Mouse (Mus musculus) heart, adult 2 months (tissue): ENCODE data around the gene Sdcbp2. TPM values are rescaled to one million over a fixed set of nuclear protein-coding genes. Genes with fewer than 3 reads are reported as not detected.

Experiments used
- DNase-seq, 2 experiments: peaks; one replicate each; pipeline ENCODE4 v3.0.0; 2021
- H3K27ac ChIP-seq: fragments of 200-600 bp; 2 replicates; pipeline ENCODE4 v1.8.1; 2022
- H3K27me3 ChIP-seq: fragments of 200-500 bp; 2 replicates; pipeline ENCODE4 v1.6.1; 2012; ENCODE audit warnings: mild to moderate bottlenecking, low read length, inconsistent platforms, mixed read lengths; ENCODE audit not compliant: control insufficient read depth, insufficient read depth
- H3K36me3 ChIP-seq: fragments of 200-500 bp; 2 replicates; pipeline ENCODE4 v1.6.1; 2012; ENCODE audit warnings: low read length, inconsistent platforms; ENCODE audit not compliant: control insufficient read depth, insufficient read depth
- H3K4me1 ChIP-seq: fragments of 200-500 bp; 2 replicates; pipeline ENCODE4 v1.6.1; 2011; ENCODE audit warnings: low read length; ENCODE audit not compliant: control insufficient read depth, insufficient read depth
- H3K4me3 ChIP-seq: fragments of 200-600 bp; 2 replicates; pipeline ENCODE4 v1.8.1; 2022
- H3K79me2 ChIP-seq: fragments of 200-500 bp; replicated peaks from 2 replicates; pipeline ENCODE4 v1.6.1; 2012; ENCODE audit warnings: mild to moderate bottlenecking, inconsistent platforms, low read length, moderate library complexity, mixed read lengths; ENCODE audit not compliant: control insufficient read depth, insufficient read depth
- H3K9ac ChIP-seq: fragments of 200-500 bp; 2 replicates; pipeline ENCODE4 v1.6.1; 2012; ENCODE audit warnings: low read depth, mild to moderate bottlenecking, control low read depth, inconsistent platforms, low read length, mixed read lengths
- CTCF ChIP-seq: fragments of 200-600 bp; IDR thresholded peaks from 2 replicates; pipeline ENCODE4 v1.8.1; 2022; ENCODE audit warnings: antibody characterized with exemption, mild to moderate bottlenecking, moderate library complexity
- EP300 ChIP-seq: fragments of 200-500 bp; IDR thresholded peaks from 2 replicates; pipeline ENCODE4 v1.6.1; 2011; ENCODE audit warnings: low read depth, low read length, control low read depth; ENCODE audit not compliant: insufficient read depth
- POLR2A ChIP-seq: fragments of 200-500 bp; IDR thresholded peaks from 2 replicates; pipeline ENCODE4 v1.6.1; 2011; ENCODE audit warnings: mild to moderate bottlenecking, low read depth, low read length, control low read depth; ENCODE audit not compliant: insufficient read depth
- WGBS: fragments of 180-500 bp; shearing (Covaris S2); methylation state at CpG from one replicate; pipeline ENCODE4 v1.1.7; 2018; 5-methylcytosine and 5-hydroxymethylcytosine counted together
- intact Hi-C: fragments of 180-260 bp; cut with DNase I; formaldehyde crosslinking; loops from one replicate; pipeline ENCODE4 v1.15.1; 2025
- polyA plus RNA-seq: library from polyadenylated mRNA; depleted of rRNA; stranded (reverse); fragments of >200 nt; gene quantifications from 2 replicates; pipeline ENCODE4 v1.2.3, GENCODE M21; 2012
- total RNA-seq, 2 experiments: library from RNA; stranded (reverse); gene quantifications; 2 replicates each; pipeline ENCODE4 v1.2.3; 2021

Sdcbp2 gene
- total and polyA plus RNA-seq, 3 experiments = 1.9 to 2.4 (median 2.2) TPM

DNA sequence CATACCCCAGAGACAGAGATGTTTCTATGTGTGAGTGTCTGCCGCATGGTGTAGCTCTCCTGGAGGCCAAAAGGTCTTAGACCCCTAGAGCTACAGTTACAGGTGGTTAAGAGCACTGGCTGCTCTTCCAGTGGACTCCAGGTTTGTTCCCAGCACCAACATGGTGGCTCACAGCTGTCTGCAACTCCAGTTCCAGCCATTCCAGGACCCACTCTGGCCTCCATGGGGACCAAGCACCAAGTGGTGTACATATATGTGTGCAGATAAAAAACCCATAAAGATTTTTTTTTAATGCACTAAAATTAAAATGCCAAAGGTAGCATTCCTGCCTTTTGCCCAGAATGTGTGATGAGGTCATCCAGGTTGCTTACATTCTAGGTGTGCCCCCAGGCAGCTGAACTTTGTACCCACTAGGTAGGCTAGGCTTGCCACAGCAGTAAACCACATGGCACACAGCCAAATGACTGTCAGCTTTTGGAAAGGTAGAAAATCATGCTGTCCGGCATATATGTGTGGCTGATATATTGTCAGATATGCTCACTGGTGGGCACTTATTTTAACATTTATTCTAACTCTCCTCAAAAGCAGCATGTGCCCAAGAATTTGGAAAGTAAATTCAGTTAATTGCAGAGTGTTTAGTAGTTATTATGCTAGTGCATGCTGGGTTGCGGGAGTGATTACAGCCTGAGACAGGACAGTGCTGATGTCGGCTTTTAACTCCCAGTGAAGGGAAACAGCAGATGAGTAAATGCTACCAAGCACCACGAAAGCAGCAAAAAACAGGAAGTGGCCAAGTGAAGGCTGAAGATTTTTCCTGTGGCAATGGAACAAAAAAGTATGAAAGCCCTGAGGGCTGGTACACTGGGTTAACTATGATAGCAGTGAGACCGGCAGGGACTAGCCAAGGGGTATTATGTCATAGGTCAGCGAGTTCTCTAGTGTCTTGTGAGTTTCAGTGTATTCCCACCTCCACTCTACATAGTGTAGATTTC, 9.2 kb upstream of the Sdcbp2 start:
- TF ChIP-seq CTCF (no peak), POLR2A (no peak), EP300 (no peak)

DNA sequence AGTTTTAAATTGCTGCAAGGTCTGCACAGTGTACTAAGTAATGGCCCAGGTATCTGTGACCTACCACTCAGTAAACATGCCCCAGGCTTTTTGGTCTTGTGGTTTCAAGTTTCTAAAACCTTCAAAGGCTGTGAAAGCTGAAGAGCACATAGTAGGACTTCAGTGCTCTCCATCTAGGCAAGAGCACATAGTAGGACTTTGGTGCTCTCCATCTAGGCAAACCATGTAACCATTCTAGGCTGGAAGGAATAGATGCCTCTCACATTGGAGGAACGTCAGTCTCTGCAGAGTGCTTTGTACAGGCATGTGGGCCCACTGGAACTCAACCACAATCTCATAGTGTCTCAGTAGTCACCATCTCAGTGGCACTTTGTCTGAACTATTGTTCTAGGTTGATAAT, 8.4 kb upstream of the Sdcbp2 start:
- no peak overlapping the region for H3K27ac ChIP-seq
- no peak overlapping the region for H3K4me3 ChIP-seq
- peaks cover 5% of the 10 kb centered on the region for H3K36me3 ChIP-seq
- TF ChIP-seq POLR2A (no peak), CTCF (no peak), EP300 (no peak)
- H3K4me1 ChIP-seq = no peaks in the 10 kb centered on the region
- no peaks in the 10 kb centered on the region for H3K79me2 ChIP-seq
- intact Hi-C loops = no loop called here
- 90% methylated on average over 1 of the region's 1 CpGs for WGBS
- DNase-seq = no peak
- no peaks in the 10 kb centered on the region for H3K27me3 ChIP-seq
- no peak overlapping the region for H3K9ac ChIP-seq

More for the DNA sequence above, 9.2 kb upstream of the Sdcbp2 start:
- Histone ChIP-seq H3K27ac (no peak overlapping the region), H3K4me1 (no peaks in the 10 kb centered on the region), H3K79me2 (no peaks in the 10 kb centered on the region), H3K36me3 (peaks cover 5% of the 10 kb centered on the region), H3K9ac (no peak overlapping the region), H3K27me3 (no peaks in the 10 kb centered on the region), H3K4me3 (no peak overlapping the region)
- intact Hi-C loops = no loop called here
- 67% methylated on average over 7 of the region's 7 CpGs for WGBS
- DNase-seq = no peak

DNA sequence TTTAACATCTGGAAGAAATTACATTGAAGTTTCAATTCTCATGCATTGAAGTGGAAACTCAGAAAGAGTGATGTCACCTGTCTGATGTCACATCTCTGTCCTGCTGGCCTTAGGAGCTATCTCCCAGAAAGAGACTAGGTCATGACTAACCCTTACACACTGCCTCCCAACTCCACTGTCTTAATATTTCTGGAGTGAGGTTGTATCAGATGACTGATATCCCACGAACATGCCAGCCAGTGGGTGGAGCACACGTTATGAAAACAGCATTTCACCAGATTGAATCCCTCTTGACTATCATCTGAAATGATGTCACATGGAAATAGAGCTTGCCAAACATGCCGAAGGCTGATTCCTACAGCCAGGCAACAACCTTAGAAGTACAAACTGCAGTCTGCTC, 7.4 kb upstream of the Sdcbp2 start:
- no peak for DNase-seq
- WGBS = 17% methylated on average over 3 of the region's 3 CpGs
- Histone ChIP-seq H3K27me3 (no peaks in the 10 kb centered on the region), H3K9ac (no peak overlapping the region), H3K27ac (no peak overlapping the region), H3K4me1 (no peaks in the 10 kb centered on the region), H3K79me2 (no peaks in the 10 kb centered on the region), H3K36me3 (peaks cover 2% of the 10 kb centered on the region), H3K4me3 (no peak overlapping the region)
- no peak for TF ChIP-seq POLR2A
- TF ChIP-seq CTCF = no peak
- no peak for TF ChIP-seq EP300
- intact Hi-C loops = loop anchor here (5.0 kb wide), 1 partner anchor 53 kb away; no protein-coding TSS in a partner anchor

DNA sequence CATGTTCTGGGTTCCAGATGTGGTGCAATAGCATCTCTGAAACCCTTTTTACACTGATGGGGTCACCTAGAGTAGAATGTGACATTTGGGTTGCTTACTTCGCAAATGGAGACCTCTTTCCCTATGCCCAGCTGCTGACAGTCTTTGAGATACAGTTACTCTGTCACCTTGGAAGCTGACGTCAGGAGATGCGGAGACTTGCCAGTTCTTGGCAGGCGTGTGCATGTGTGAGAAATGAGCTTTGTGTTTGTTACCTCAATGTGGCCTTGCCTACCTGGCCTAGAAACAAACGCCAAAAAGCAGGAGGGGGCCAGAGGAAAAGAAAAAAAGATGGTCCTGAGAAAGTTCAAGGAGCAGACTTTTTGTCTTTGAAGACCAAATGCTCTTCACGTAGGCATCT, 5.6 kb upstream of the Sdcbp2 start:
- Histone ChIP-seq H3K36me3 (no peaks in the 10 kb centered on the region; the same call in 1 of the 2 replicates), H3K27ac (no peak overlapping the region), H3K27me3 (no peaks in the 10 kb centered on the region), H3K4me1 (no peaks in the 10 kb centered on the region; the same call in 1 of the 2 replicates), H3K4me3 (no peak overlapping the region), H3K9ac (no peak overlapping the region), H3K79me2 (no peaks in the 10 kb centered on the region)
- intact Hi-C loops = loop anchor here (5.0 kb wide), 1 partner anchor 55 kb away; no protein-coding TSS in a partner anchor
- TF ChIP-seq CTCF (no peak), POLR2A (no peak), EP300 (no peak)
- DNase-seq = no peak
- 75% methylated on average over 6 of the region's 6 CpGs for WGBS

DNA sequence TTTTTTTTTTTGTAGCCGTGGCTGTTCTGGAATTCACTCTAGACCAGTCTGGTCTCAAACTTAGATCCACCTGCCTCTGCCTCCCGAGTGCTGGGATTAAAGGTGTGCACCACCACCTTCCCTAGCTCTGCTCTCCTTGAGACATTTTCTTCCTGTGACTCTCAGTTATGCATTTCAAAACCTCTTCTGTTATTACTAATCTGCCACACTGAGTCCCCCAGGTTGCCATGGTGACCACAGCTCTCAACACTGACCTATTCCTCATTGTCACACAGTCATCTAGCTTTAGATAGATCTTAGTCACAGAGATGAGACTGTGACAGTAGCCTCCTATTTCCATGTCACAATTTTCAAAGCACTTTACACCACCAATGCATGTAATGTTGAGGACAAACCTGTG, 3.0 kb upstream of the Sdcbp2 start:
- H3K27ac ChIP-seq = no peak overlapping the region
- H3K4me3 ChIP-seq = no peak overlapping the region
- H3K79me2 ChIP-seq = no peaks in the 10 kb centered on the region
- H3K4me1 ChIP-seq = no peaks in the 10 kb centered on the region; the same call in 1 of the 2 replicates
- H3K36me3 ChIP-seq = no peaks in the 10 kb centered on the region; the same call in 1 of the 2 replicates
- TF ChIP-seq POLR2A = no peak
- TF ChIP-seq CTCF = no peak
- TF ChIP-seq EP300 = no peak
- no peak overlapping the region for H3K9ac ChIP-seq
- intact Hi-C loops = loop anchor here (2.0 to 5.0 kb wide), 2 partner anchors 19 to 57 kb away; no protein-coding TSS in a partner anchor
- no peaks in the 10 kb centered on the region for H3K27me3 ChIP-seq
- peak in 1 of 2 experiments; percentile 10 for DNase-seq
- 75% methylated on average over 2 of the region's 2 CpGs for WGBS

DNA sequence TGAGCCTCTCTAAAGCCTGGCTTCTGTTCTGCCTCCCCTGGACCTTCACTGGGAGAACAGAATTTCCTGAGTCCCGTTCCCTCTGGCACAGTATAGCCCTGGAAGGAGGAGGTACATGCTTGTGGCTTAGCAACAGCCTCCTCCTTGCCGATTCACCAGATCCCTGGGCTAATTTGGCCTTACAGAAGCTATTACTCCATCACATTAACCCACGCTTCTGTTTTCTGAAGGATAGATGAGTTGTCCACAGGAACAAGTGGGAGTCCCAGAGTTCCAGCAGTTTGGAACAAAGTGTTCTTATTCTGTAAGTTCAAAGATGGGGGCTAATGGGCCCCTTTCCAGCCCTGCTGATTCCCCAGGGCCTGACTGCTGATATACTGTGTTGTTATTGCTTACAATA, 1.2 kb downstream of the Sdcbp2 start:
- WGBS = 48% methylated on average over 3 of the region's 3 CpGs
- peaks cover 2% of the 10 kb centered on the region; the same call in 1 of the 2 replicates for H3K4me1 ChIP-seq
- H3K9ac ChIP-seq = no peak overlapping the region
- intact Hi-C loops = no loop called here
- H3K4me3 ChIP-seq = no peak overlapping the region
- no peaks in the 10 kb centered on the region for H3K27me3 ChIP-seq
- no peak overlapping the region for H3K27ac ChIP-seq
- H3K36me3 ChIP-seq = no peaks in the 10 kb centered on the region
- peak in 1 of 2 experiments; percentile 10 for DNase-seq
- H3K79me2 ChIP-seq = no peaks in the 10 kb centered on the region
- TF ChIP-seq CTCF (no peak), EP300 (no peak), POLR2A (no peak)
